Mouse (Mus musculus): ENCODE measurements around the gene Gbp8.

GRCm38 (mm10) chr5:105154049-105154448, 14.7 kb upstream of the Gbp8 start:
- TF ChIP-seq POLR2A (IDR thresholded peaks at IDR 0.05; ENCODE audit: insufficient read depth, low read length) (no peak), CTCF (IDR thresholded peaks at IDR 0.05; ENCODE audit: low read depth, low read length) (no peak)

Data from ES-Bruce4 (cell line).